Mouse (Mus musculus) B cell, adult 2 months (primary cell): ENCODE measurements around the gene Mcam.
"Not testable (repeated sequence)": the region's sequence is repeated elsewhere in the genome, so short reads cannot be mapped to it uniquely, and the experiment has no call there.

Source experiments
- DNase-seq, 2 experiments: peaks; one replicate each; pipeline ENCODE4 v3.0.0; 2022

The Mcam gene

DNA sequence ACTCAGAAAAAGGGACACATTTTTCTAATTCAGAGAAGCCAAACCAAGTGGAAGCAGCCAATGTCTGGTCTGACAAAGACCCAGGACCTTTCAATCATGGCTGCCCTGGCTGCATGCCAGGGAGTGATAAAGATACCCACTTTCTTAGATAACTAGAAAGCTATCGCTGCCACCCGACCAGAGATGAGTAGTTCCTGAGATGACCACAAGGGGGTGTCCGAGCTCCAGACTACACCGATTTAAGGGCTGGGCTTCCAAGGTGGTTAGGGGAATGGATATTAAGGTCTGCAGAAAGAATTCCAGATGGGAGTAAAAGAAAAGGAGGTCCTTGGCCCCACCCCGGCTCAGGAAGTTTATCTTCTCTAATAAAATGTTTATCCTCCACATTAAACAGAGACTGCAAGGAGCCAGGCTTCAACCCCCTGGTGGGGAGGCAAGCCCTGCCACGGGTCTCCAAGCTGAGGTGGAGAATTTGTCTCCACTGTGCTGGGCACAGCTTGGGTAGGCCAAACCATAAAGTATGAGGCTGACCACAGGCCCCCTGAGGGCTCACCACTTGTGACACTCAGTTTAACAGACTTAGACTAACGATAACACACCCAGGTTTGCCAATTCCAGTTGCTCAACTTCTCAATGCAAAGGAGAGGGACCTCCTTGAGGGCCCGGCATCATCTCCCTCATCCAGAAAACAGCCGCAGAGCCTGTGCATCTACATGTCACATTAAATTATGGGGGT, 24.7 kb upstream of the Mcam start:
- peak; percentile 85 to 86 for DNase-seq

- DNase-seq = not testable (repeated sequence)
Observed at GRCm38 (mm10) chr9:44111909-44112308, 22.4 kb upstream of the Mcam start.

- DNase-seq = peak; percentile 92 to 94
Observed at GRCm38 (mm10) chr9:44113105-44113789, 21.0 kb upstream of the Mcam start, which contains the start of the genes Gm49380 and Rnf26. Gene Gm49380, minus strand, starts transcription at chr9:44113500. Gene Rnf26, minus strand, starts transcription at chr9:44113517.

GRCm38 (mm10) chr9:44114453-44114852, 19.8 kb upstream of the Mcam start:
- no peak for DNase-seq

DNA sequence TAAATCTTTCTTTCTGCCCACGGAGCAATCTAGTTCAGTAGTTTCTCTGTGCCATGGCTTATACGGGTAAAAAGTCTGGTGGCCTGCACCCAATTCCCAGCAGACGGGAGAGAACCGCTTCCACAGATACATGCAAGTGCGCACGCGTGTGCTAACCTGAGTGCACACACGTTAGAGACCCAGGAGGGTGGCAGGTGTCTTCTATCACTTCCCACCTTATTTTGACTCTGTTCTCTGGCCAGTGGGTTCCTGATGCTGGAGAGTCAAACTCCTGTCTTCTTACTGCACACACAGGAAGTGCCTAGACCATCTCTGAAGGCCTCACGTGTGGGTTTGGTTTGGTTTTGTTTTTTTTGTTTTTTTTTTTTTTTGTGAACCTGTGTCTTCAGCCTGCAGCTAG, 18.7 kb upstream of the Mcam start:
- DNase-seq = no peak

GRCm38 (mm10) chr9:44116182-44116581, 18.1 kb upstream of the Mcam start:
- no peak for DNase-seq

DNA sequence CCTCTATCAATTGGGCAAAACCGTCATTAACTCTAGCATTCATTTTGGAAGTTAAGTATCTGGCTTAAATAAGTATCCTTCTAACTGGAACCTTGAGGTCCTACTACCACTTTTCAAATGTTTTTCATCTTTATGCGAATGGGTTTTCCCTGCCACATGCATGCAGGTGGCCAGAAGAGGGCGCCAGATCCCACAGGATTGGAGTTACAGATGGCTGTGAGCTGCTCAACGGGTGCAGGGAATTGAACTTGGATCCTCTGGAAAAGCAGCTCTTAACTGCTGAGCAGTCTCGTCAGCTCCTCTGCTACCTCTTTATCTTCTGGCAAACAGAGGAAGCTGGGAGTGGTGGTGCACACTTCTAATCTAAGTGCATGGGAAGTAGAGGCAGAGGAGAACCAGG, 15.3 kb upstream of the Mcam start:
- DNase-seq = peak; percentile 70 to 72

DNA sequence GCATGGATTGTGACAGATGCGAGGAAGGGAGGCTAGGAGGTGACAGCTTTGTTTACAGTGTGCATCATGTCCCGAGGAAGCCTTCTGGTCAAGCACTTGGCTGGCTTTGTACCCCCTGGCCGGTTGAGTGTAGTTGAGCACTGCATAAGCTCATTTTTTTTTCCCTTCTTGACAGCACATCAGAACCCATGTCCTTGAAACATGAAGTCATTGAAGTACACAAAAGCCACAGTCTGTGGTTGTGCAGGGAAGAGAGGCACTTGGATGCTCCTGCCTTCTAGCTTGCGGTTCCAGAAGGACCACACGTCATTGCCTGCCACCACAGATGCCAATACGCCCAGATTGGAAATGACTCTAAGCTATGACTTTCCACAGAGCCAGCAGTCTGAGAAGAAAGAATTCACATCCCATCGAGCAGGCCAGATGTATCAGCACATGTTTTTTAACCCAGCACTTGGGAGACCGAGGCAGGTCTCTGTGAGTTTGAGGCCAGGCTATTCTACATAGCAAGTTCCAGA, 14.3 kb upstream of the Mcam start:
- no peak for DNase-seq

GRCm38 (mm10) chr9:44124317-44124716, 10.0 kb upstream of the Mcam start:
- DNase-seq = peak; percentile 29 to 44

DNA sequence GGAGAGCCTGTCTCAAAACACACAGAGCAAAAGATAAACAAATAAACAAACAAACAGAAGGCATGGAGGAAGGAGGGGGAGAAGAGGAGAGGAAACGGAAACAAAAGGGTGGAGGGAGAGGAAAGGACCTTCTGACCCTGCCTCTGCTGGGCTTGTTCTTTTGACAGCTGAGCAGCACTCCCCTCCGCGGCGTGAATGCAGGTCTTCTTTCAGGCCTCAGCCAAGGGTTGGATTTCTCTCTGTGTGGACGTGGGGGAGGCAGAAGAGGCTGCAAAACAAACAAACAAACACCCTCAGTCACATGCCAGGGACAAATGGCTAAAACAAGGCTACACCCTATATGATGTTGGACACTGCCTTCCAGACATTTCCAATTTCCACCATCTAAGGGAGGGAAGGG, 9.2 kb upstream of the Mcam start:
- DNase-seq = no peak

- peak; percentile 89 to 90 for DNase-seq
Observed at GRCm38 (mm10) chr9:44125546-44126428, 8.5 kb upstream of the Mcam start.

DNA sequence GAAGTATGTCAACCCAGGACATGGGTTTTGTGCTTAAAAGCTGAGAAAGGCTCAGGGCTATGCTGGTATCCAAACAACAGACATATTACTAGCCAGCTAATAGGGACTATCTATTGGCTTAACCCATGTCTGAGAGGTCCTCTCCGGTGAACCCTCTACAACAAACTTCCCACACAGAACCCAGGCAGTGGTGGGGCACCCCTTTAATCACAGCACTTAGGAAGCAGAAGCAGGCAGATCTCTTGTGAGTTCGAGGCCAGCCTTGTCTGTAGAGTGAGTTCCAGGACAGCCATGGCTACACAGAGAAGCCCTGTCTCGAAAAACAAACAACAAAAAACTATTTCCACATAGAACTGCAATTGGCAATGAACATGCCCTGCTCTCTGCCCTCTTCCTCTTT, 7.5 kb upstream of the Mcam start:
- no peak for DNase-seq

GRCm38 (mm10) chr9:44127351-44127801, 6.9 kb upstream of the Mcam start:
- DNase-seq = no peak

DNA sequence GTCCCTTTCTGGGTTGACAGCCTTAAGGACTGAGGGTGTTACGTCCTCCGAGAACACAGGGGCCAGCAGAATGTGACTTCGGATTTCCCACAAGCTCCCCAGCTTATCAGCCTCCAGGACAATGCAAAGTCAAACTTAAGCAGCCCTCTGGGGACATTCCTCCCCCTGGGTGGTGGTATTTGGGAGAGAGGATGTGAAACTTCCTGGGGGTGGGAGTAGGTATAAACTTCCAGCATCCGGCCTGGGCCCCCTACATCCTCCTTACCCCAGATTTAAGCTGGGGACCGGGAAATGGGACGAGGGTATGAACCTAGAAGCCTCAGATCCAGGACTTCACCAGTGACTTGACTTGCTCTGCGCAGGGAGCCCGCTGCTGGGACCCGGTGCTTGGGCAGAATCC, 4.6 kb upstream of the Mcam start:
- no peak for DNase-seq

DNA sequence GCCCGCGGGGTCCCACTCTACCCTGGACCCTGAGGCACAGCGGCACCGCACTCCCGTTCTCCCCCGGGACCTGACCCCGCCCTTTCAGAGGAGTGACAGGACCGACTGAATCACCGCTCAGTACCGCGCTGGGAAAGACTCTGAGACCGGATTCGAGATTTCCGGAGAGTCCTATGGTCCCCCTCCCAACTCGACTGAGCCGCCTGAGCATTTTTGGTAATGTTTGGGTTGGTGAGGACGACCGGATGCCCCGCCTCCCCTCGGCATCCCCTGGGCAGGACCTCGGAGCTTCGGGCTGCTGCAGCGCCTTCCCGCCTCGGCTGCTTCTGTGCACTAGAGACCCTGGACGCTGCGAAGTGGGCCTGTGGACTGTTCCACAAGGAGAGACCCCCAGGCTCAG, 4.2 kb upstream of the Mcam start:
- DNase-seq = peak; percentile 73 to 76

DNA sequence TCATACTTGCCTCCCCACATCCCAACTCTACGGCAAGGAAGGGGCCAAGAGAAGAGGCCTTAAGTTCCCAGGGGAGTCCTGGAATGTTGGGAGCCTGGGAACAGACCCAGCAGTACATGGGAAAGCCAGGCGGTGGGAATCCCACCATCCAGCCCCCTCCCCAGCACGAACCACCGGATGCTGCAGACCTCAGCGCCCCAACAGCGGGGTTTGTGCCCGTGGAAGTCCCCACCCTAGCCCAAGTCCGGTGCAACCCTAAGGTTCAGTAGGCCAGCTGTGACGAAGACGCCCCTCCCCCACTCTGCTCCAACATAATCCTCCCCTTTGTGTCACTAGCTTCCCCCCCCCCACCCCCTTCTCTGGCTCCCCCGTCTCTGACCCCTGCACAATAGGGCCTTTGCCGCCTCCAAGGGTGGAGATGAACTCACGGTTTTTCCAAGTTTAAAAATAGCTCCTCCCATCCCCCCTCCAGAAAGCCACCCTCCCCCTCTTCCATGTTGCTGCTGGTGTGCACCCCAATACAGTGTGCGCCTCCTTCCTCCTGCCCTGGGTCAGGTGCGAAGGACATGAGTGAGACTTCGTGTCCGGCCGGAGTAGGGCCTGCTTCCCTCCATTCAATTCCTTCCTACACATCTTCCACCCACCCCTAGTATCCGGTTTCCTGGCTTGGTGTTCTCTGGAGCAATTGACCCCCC, 3.5 kb upstream of the Mcam start:
- peak; percentile 21 to 28 for DNase-seq

DNA sequence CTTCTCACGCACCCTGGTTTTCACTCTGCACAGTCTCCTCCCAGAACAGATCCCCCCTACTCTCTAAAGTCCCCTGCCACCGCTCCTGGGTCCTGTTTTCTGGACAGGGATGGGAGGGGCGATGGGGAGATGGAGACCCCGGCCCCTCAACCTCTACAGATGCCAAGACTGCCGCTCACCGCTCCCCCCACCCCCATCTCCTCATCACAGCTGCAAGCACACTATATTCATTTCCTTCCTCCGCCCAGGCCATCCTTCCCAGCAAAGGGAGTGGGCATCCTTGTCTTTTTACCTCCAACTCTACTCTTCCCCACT, 3.0 kb upstream of the Mcam start:
- no peak for DNase-seq

GRCm38 (mm10) chr9:44132200-44132599, 2.1 kb upstream of the Mcam start:
- no peak for DNase-seq

- DNase-seq = no peak
Observed at GRCm38 (mm10) chr9:44133287-44133686, 982 bp upstream of the Mcam start.

DNA sequence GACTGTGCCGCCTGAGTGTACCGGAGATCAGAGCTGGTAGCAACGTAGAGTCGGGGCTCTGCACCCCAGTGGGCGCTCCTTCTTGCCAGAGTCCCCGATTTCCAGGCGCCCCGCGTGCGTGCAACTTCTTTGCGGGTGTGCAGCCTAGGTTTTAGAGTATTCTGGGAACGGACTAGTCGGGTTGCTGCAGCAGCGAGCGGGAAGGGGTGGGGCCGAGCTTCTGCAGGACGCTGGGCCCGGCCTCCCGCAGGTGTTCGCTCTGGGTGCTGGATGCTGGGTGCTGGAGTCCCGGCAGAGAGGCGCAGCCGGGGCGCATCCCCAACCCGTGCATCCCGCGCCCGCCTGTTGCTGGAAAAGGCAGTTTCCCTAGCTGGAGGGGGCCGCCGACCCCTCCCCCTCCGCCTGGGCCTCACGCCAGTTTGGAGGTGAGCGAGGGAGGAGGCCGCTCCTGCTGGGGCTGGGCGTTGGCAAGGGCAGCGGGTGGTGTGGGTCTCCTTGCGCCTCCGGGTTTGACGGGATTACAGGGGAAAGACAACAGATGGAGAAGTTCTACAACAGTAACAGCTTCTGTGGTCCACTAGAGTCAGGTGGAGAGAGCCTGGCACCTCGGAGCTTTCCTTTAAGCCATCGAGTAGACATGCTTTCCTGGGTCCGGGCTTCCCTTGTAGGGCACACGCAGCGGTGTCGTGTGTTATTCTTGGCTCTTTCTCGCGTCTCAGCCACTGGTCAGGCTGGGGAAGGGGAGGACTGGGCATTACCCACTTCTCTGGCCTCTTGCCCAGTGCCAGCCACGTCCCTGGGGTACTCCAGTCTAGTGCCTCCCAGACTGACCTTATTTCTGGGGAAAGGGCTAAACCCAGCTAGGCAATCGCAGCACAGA, 822 bp downstream of the Mcam start:
- DNase-seq = peak; percentile 42 to 44

GRCm38 (mm10) chr9:44135731-44136411, 1.6 kb downstream of the Mcam start:
- no peak for DNase-seq
